8 mouse cellular contexts compared by ENCODE assay signal in the genomic region with DNA sequence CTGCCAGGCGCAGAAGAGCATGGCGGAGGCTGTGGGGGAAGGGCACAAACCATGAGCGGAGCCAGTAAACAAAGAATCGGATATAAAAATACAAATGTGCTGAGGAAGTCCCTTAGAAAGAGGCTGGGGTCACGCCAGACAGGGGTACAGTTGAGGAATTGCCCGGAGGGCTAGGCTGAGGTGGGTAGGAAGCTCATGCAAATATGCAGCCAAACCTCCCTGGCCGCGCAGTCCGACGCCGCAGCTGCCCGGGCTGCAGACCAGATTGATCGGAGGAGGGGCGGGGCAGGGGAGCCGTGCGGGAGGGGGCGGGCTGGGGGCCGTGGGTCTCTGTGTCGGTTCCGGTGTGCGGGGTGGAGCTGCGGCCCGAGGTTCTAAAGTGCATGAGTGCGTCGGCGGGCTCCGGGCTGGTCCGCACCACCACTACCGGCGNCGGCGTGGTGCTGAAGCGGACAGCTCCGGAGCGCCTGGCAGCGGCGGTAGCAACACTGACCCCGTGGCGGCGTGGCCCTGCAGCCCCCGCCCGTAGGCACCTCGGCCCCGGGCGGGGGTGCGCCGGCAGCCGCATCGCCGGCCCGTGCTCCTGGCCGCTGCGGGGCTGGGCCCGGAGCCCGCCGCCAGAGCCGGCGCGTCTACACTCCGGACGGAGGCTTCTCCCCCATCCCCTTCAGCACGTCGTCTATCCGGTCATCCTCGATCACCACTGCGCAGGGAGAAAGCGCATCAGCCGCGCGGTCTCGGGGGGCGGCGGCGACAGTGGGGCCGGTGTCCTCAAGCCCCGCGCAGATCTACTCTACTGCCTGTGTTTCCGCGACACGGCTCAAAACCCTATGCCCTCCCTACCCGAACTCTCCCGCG. TPM values are rescaled to one million over a fixed set of nuclear protein-coding genes. Genes with fewer than 3 reads are reported as not detected.
DNase-seq lines count a peak whose midpoint lies in the region; ATAC-seq and TF ChIP-seq lines count a peak whose summit lies in the region.

No protein-coding gene starts in this region.

- TF ChIP-seq POLR2A in CH12.LX (IDR thresholded peaks at IDR 0.05; ENCODE audit: low read depth, low read length), result no peak

- 2% methylated on average over 81 of the region's 83 CpGs for WGBS in heart, embryonic 14.5 days
- 2% methylated on average over 75 of the region's 83 CpGs for WGBS in midbrain, embryonic 12.5 days

- peaks cover 4 to 27% of the 10 kb centered on the region in 2 experiments; a peak in 3 of 4 replicates for H3K4me1 ChIP-seq in CH12.LX (ENCODE audit: control insufficient read depth in 1 of 2, insufficient read depth in 2 of 2)
- H3K4me1 ChIP-seq in heart, embryonic 14.5 days (ENCODE audit: control insufficient read depth in 2 of 2, insufficient read depth in 2 of 2, low read length in 2 of 2), result peaks cover 5 to 31% of the 10 kb centered on the region in 2 experiments; a peak in 3 of 4 replicates
- peaks cover 26% of the 10 kb centered on the region for H3K4me1 ChIP-seq in midbrain, embryonic 12.5 days

- in situ Hi-C loops in CH12.LX (cut with MboI; ENCODE audit: low pct_ligation_motif_present, low pct_unique_long_range_greater_than_20kb, low sequenced_read_pairs), result loop anchor here (5.0 to 10.0 kb wide), 2 partner anchors 112 to 325 kb away; no protein-coding TSS in a partner anchor

- H3K4me3 ChIP-seq in CH12.LX (replicated peaks in 1 of 3; ENCODE audit: low read depth in 2 of 3, low read length in 2 of 3, poor library complexity in 1 of 3), result peak overlapping the region in 1 of 3 experiments; percentile 80
- peak overlapping the region; percentile 62 to 68 for H3K4me3 ChIP-seq in heart, embryonic 14.5 days (ENCODE audit: control insufficient read depth in 1 of 2, insufficient read depth in 1 of 2, low read depth in 1 of 2, low read length in 2 of 2)
- peak overlapping the region; percentile 76 for H3K4me3 ChIP-seq in midbrain, embryonic 12.5 days

- no peak overlapping the region for H3K27ac ChIP-seq in CH12.LX (ENCODE audit: insufficient read depth, low read depth)
- no peak overlapping the region for H3K27ac ChIP-seq in heart, embryonic 14.5 days (replicated peaks in 1 of 2; ENCODE audit: control insufficient read depth in 1 of 2, insufficient read depth in 1 of 2, low read depth in 2 of 2, low read length in 2 of 2)
- H3K27ac ChIP-seq in midbrain, embryonic 12.5 days (replicated peaks), result peak overlapping the region; percentile 90

- peaks cover 2 to 54% of the 10 kb centered on the region in 2 experiments for H3K36me3 ChIP-seq in CH12.LX (replicated peaks in 1 of 2; ENCODE audit: control insufficient read depth in 1 of 2, insufficient read depth in 1 of 2, low read length in 1 of 2)
- H3K36me3 ChIP-seq in heart, embryonic 14.5 days (ENCODE audit: control insufficient read depth, insufficient read depth, low read length), result no peaks in the 10 kb centered on the region
- H3K36me3 ChIP-seq in midbrain, embryonic 12.5 days, result peaks cover 4% of the 10 kb centered on the region; the same call in 1 of the 2 replicates

- H3K9ac ChIP-seq in CH12.LX (ENCODE audit: insufficient read depth, low read depth), result no peak overlapping the region
- H3K9ac ChIP-seq in heart, embryonic 14.5 days (ENCODE audit: low read length), result no peak overlapping the region
- H3K9ac ChIP-seq in midbrain, embryonic 12.5 days (replicated peaks), result peak overlapping the region; percentile 78

- H3K79me2 ChIP-seq in CH12.LX (replicated peaks; ENCODE audit: control insufficient read depth, extremely low read depth, insufficient read depth, poor library complexity, severe bottlenecking), result no peaks in the 10 kb centered on the region

- peak; percentile 5; the same call in 1 of the 2 replicates for ATAC-seq in frontal cortex, adult (ENCODE audit: low TSS enrichment)
- ATAC-seq in heart, embryonic 14.5 days (ENCODE audit: insufficient number of reproducible peaks, insufficient read depth, low FRiP score, low read depth), result no peak
- ATAC-seq in midbrain, embryonic 12.5 days (ENCODE audit: low FRiP score, low read depth), result peak; percentile 50
- ATAC-seq in erythroid progenitor cell, adult 5-6 weeks (replicated peaks; ENCODE audit: low FRiP score, poor library complexity, severe bottlenecking), result no peak

- no peaks in the 10 kb centered on the region for H3K27me3 ChIP-seq in CH12.LX (replicated peaks)
- peaks cover 45% of the 10 kb centered on the region for H3K27me3 ChIP-seq in heart, embryonic 14.5 days (ENCODE audit: control insufficient read depth, insufficient read depth, low read length)
- H3K27me3 ChIP-seq in midbrain, embryonic 12.5 days, result peaks cover 22% of the 10 kb centered on the region

- TF ChIP-seq CTCF in CH12.LX (conservative IDR thresholded peaks at IDR 0.05 in 1 of 2, IDR thresholded peaks at IDR 0.05 in 1 of 2; ENCODE audit: low read depth in 2 of 2, low read length in 2 of 2), result no peak

- no peak for TF ChIP-seq EP300 in CH12.LX (IDR thresholded peaks at IDR 0.05; ENCODE audit: low read length)

- dilution Hi-C loops in CH12.LX (cut with MboI; ENCODE audit: extremely low pct_ligation_motif_present, extremely low pct_unique_long_range_greater_than_20kb, low sequenced_read_pairs), result no loop called here

- DNase-seq in frontal cortex, postnatal 14 days (ENCODE audit: low spot score in 2 of 2), result no peak
- no peak for DNase-seq in CH12.LX (ENCODE audit: extremely low read depth)
- peak; percentile 48 to 49 for DNase-seq in cerebellum, postnatal 25 days
- peak; percentile 47 for DNase-seq in kidney, postnatal 14 days

- peak overlapping the region; percentile 72 for H3K4me2 ChIP-seq in CH12.LX (ENCODE audit: insufficient read depth, low read depth, poor library complexity, severe bottlenecking)
- H3K4me2 ChIP-seq in heart, embryonic 14.5 days (ENCODE audit: low read length), result peak overlapping the region; percentile 100
- H3K4me2 ChIP-seq in midbrain, embryonic 12.5 days (replicated peaks), result peak overlapping the region; percentile 94

- peaks cover 17% of the 10 kb centered on the region for H3K9me3 ChIP-seq in CH12.LX (replicated peaks; ENCODE audit: low read length)
- no peaks in the 10 kb centered on the region for H3K9me3 ChIP-seq in heart, embryonic 14.5 days (ENCODE audit: control insufficient read depth, low read length)
- H3K9me3 ChIP-seq in midbrain, embryonic 12.5 days, result no peaks in the 10 kb centered on the region

- no peak for TF ChIP-seq RAD21 in CH12.LX (IDR thresholded peaks at IDR 0.05; ENCODE audit: low read depth, low read length)

TF ChIP-seq in CH12.LX, 34 proteins besides CTCF, POLR2A, EP300 and RAD21:
- TF ChIP-seq SIN3A (IDR thresholded peaks at IDR 0.05; ENCODE audit: low read length), result peak; percentile 69; the same call in 1 of the 2 replicates
- peak; percentile 92 for TF ChIP-seq MXI1 (IDR thresholded peaks at IDR 0.05; ENCODE audit: low read depth, low read length)
- TF ChIP-seq ZMIZ1 (IDR thresholded peaks at IDR 0.05; ENCODE audit: low read depth, low read length), result 0 out of 2 replicates have a peak, but pooled peaks have one; percentile 9
- no peak for TF ChIP-seq TCF12 (IDR thresholded peaks at IDR 0.05; ENCODE audit: low read depth, low read length)

RNA-seq across cellular contexts. Expression of a gene that starts 1.3 kb away (rescaled TPM):
- total RNA-seq in CH12.LX (2012; rRNA removed), result 2.0 and 2.3 TPM in 2 replicates
- 1.4 and 1.5 TPM in 2 replicates for total RNA-seq in CH12.LX (2014; rRNA removed)
- 7.0 and 7.2 TPM in 2 replicates for polyA plus RNA-seq in CH12.LX (2012; ENCODE audit: insufficient read length, low read depth)
- polyA plus RNA-seq in heart, embryonic 14.5 days (2014; fragmentation: Nextera tagmentation; extraction: Ambion mirVana), result 0.40 and 0.57 TPM in 2 replicates
- 8.8 and 9.8 TPM in 2 replicates for polyA plus RNA-seq in midbrain, embryonic 12.5 days (2016; fragmentation: Nextera tagmentation; extraction: Ambion mirVana)
- not detected in 2 replicates for total RNA-seq in erythroid progenitor cell, adult 5-6 weeks (2015; ENCODE audit: low replicate concordance)
- not detected in 2 replicates for total RNA-seq in erythroid progenitor cell, adult 5-6 weeks (2017; ENCODE audit: low replicate concordance)

RNA-seq across cellular contexts. Expression of a gene that starts 8.2 kb away (rescaled TPM):
- 22.7 and 25.6 TPM in 2 replicates for total RNA-seq in CH12.LX (2012; rRNA removed)
- 16.0 and 17.2 TPM in 2 replicates for total RNA-seq in CH12.LX (2014; rRNA removed)
- polyA plus RNA-seq in CH12.LX (2012; ENCODE audit: insufficient read length, low read depth), result 70.4 and 81.1 TPM in 2 replicates
- 29.3 and 31.4 TPM in 2 replicates for polyA plus RNA-seq in heart, embryonic 14.5 days (2014; fragmentation: Nextera tagmentation; extraction: Ambion mirVana)
- 42.6 TPM in 2 replicates for polyA plus RNA-seq in midbrain, embryonic 12.5 days (2016; fragmentation: Nextera tagmentation; extraction: Ambion mirVana)
- 6.7 and 6.8 TPM in 2 replicates for total RNA-seq in erythroid progenitor cell, adult 5-6 weeks (2015; ENCODE audit: low replicate concordance)
- total RNA-seq in erythroid progenitor cell, adult 5-6 weeks (2017; ENCODE audit: low replicate concordance), result 1.2 and 5.5 TPM in 2 replicates

RNA-seq across cellular contexts. Expression of a gene that starts 8.4 kb away (rescaled TPM):
- total RNA-seq in CH12.LX (2012; rRNA removed), result 0.08 TPM in 1 of 2 replicates, not detected in the other
- not detected in 2 replicates for total RNA-seq in CH12.LX (2014; rRNA removed)
- not detected in 2 replicates for polyA plus RNA-seq in CH12.LX (2012; ENCODE audit: insufficient read length, low read depth)
- 0.14 TPM in 1 of 2 replicates, not detected in the other for polyA plus RNA-seq in heart, embryonic 14.5 days (2014; fragmentation: Nextera tagmentation; extraction: Ambion mirVana)
- polyA plus RNA-seq in midbrain, embryonic 12.5 days (2016; fragmentation: Nextera tagmentation; extraction: Ambion mirVana), result 0.45 TPM in 1 of 2 replicates, not detected in the other
- total RNA-seq in erythroid progenitor cell, adult 5-6 weeks (2015; ENCODE audit: low replicate concordance), result not detected in 2 replicates
- not detected in 2 replicates for total RNA-seq in erythroid progenitor cell, adult 5-6 weeks (2017; ENCODE audit: low replicate concordance)

RNA-seq across cellular contexts. Expression of a gene that starts 8.4 kb away (rescaled TPM):
- total RNA-seq in CH12.LX (2012; rRNA removed), result 50.7 and 54.6 TPM in 2 replicates
- 82.8 and 86.9 TPM in 2 replicates for total RNA-seq in CH12.LX (2014; rRNA removed)
- polyA plus RNA-seq in CH12.LX (2012; ENCODE audit: insufficient read length, low read depth), result 49.5 and 53.3 TPM in 2 replicates
- polyA plus RNA-seq in heart, embryonic 14.5 days (2014; fragmentation: Nextera tagmentation; extraction: Ambion mirVana), result 19.4 TPM in 2 replicates
- 19.0 and 22.1 TPM in 2 replicates for polyA plus RNA-seq in midbrain, embryonic 12.5 days (2016; fragmentation: Nextera tagmentation; extraction: Ambion mirVana)
- total RNA-seq in erythroid progenitor cell, adult 5-6 weeks (2015; ENCODE audit: low replicate concordance), result not detected in 2 replicates
- 0.15 TPM in 1 of 2 replicates, not detected in the other for total RNA-seq in erythroid progenitor cell, adult 5-6 weeks (2017; ENCODE audit: low replicate concordance)

RNA-seq across cellular contexts. Expression of a gene that starts 9.9 kb away (rescaled TPM):
- total RNA-seq in CH12.LX (2012; rRNA removed) (0.08 and 0.34 TPM in 2 replicates), CH12.LX (2014; rRNA removed) (0.08 and 0.17 TPM in 2 replicates)
- 0.26 and 0.49 TPM in 2 replicates for polyA plus RNA-seq in CH12.LX (2012; ENCODE audit: insufficient read length, low read depth)
- polyA plus RNA-seq in heart, embryonic 14.5 days (2014; fragmentation: Nextera tagmentation; extraction: Ambion mirVana), result 0.22 and 0.53 TPM in 2 replicates
- polyA plus RNA-seq in midbrain, embryonic 12.5 days (2016; fragmentation: Nextera tagmentation; extraction: Ambion mirVana), result 7.8 and 9.7 TPM in 2 replicates
- total RNA-seq in erythroid progenitor cell, adult 5-6 weeks (2015; ENCODE audit: low replicate concordance), result not detected in 2 replicates
- not detected in 2 replicates for total RNA-seq in erythroid progenitor cell, adult 5-6 weeks (2017; ENCODE audit: low replicate concordance)

Comparison
In these comparisons a context has a peak if more than half of its experiments do, and no peak if none do; other contexts are left out.
1. ATAC-seq: peak in frontal cortex, adult (single experiment) and midbrain, embryonic 12.5 days (single experiment); none in heart, embryonic 14.5 days (single experiment) and erythroid progenitor cell, adult 5-6 weeks (single experiment).
2. DNase-seq: peak in cerebellum, postnatal 25 days (2 of 2) and kidney, postnatal 14 days (single experiment); none in frontal cortex, postnatal 14 days (0 of 2) and CH12.LX (single experiment).
3. Peak in every context shown above with its lines, with median percentiles within 50 percentile points of each other: H3K4me2 ChIP-seq.